Comparison of ENCODE assay signal across 8 mouse cellular contexts in genomic region chr1:172203566-172203965, GRCm38 (mm10). TPM values are rescaled to one million over a fixed set of nuclear protein-coding genes. Genes with fewer than 3 reads are reported as not detected.
DNase-seq lines count a peak whose midpoint lies in the region; ATAC-seq and TF ChIP-seq lines count a peak whose summit lies in the region.

No protein-coding gene starts in this region.

- DNase-seq in cerebellum, adult 2 months = peak in 1 of 2 experiments; percentile 53
- no peak for DNase-seq in cerebellum, adult 11-12 months
- no peak for DNase-seq in urinary bladder, postnatal 36 days (ENCODE audit: low spot score in 2 of 2)
- no peak for DNase-seq in right cerebral cortex, postnatal 36 days (ENCODE audit: low spot score in 2 of 2)
- no peak for DNase-seq in adrenal gland, postnatal 10 days

- no peaks in the 10 kb centered on the region for H3K9me3 ChIP-seq in heart, embryonic 14.5 days (ENCODE audit: control insufficient read depth, low read length)
- no peaks in the 10 kb centered on the region for H3K9me3 ChIP-seq in limb, embryonic 15.5 days

- H3K9ac ChIP-seq in heart, embryonic 14.5 days (ENCODE audit: low read length) = peak overlapping the region; percentile 42
- no peak overlapping the region for H3K9ac ChIP-seq in limb, embryonic 15.5 days

- peak overlapping the region; percentile 100 for H3K27ac ChIP-seq in cerebellum, adult 2 months (ENCODE audit: insufficient read depth, low read length)
- H3K27ac ChIP-seq in brown adipose tissue, adult 24 weeks (replicated peaks; ENCODE audit: low read depth, low read length) = peak overlapping the region; percentile 91
- peak overlapping the region; percentile 57 to 92 for H3K27ac ChIP-seq in heart, embryonic 14.5 days (replicated peaks in 1 of 2; ENCODE audit: control insufficient read depth in 1 of 2, insufficient read depth in 1 of 2, low read depth in 2 of 2, low read length in 2 of 2)
- peak overlapping the region; percentile 76 for H3K27ac ChIP-seq in limb, embryonic 15.5 days

- peaks cover 50% of the 10 kb centered on the region for H3K4me1 ChIP-seq in cerebellum, adult 2 months (ENCODE audit: control insufficient read depth, insufficient read depth, low read length)
- peaks cover 17% of the 10 kb centered on the region for H3K4me1 ChIP-seq in brown adipose tissue, adult 24 weeks (ENCODE audit: control insufficient read depth, insufficient read depth, insufficient read length, low read length)
- peaks cover 50 to 69% of the 10 kb centered on the region in 2 experiments for H3K4me1 ChIP-seq in heart, embryonic 14.5 days (ENCODE audit: control insufficient read depth in 2 of 2, insufficient read depth in 2 of 2, low read length in 2 of 2)
- peaks cover 70% of the 10 kb centered on the region for H3K4me1 ChIP-seq in limb, embryonic 15.5 days

- no peak for ATAC-seq in heart, embryonic 14.5 days (ENCODE audit: insufficient number of reproducible peaks, insufficient read depth, low FRiP score, low read depth)
- ATAC-seq in limb, embryonic 15.5 days (ENCODE audit: insufficient number of reproducible peaks, low FRiP score, low TSS enrichment, low read depth) = no peak

- H3K27me3 ChIP-seq in cerebellum, adult 2 months (ENCODE audit: control insufficient read depth, insufficient read depth, low read length) = no peaks in the 10 kb centered on the region
- no peaks in the 10 kb centered on the region for H3K27me3 ChIP-seq in heart, embryonic 14.5 days (ENCODE audit: control insufficient read depth, insufficient read depth, low read length)
- no peaks in the 10 kb centered on the region for H3K27me3 ChIP-seq in limb, embryonic 15.5 days

- TF ChIP-seq POLR2A in cerebellum, adult 2 months (IDR thresholded peaks at IDR 0.05; ENCODE audit: borderline replicate concordance, insufficient read depth, low read length) = no peak

- peaks cover 35% of the 10 kb centered on the region for H3K36me3 ChIP-seq in heart, embryonic 14.5 days (ENCODE audit: control insufficient read depth, insufficient read depth, low read length)
- H3K36me3 ChIP-seq in limb, embryonic 15.5 days = peaks cover 33% of the 10 kb centered on the region

- no peak for TF ChIP-seq CTCF in cerebellum, adult 2 months (IDR thresholded peaks at IDR 0.05; ENCODE audit: borderline replicate concordance, insufficient read depth, low read depth, low read length)

- WGBS in cerebellum, adult 2 months = 0% methylated on average over 4 of the region's 4 CpGs
- 21% methylated on average over 4 of the region's 4 CpGs for WGBS in heart, embryonic 14.5 days
- WGBS in limb, embryonic 15.5 days = 13% methylated on average over 4 of the region's 4 CpGs

- peak overlapping the region; percentile 72 for H3K4me2 ChIP-seq in heart, embryonic 14.5 days (ENCODE audit: low read length)
- no peak overlapping the region for H3K4me2 ChIP-seq in limb, embryonic 15.5 days

- peak overlapping the region; percentile 39 for H3K4me3 ChIP-seq in cerebellum, adult 2 months (replicated peaks; ENCODE audit: insufficient read depth, low read depth, low read length)
- H3K4me3 ChIP-seq in brown adipose tissue, adult 24 weeks (ENCODE audit: insufficient read depth, low read depth, low read length) = peak overlapping the region; percentile 13; the same call in 1 of the 2 replicates
- H3K4me3 ChIP-seq in heart, embryonic 14.5 days (ENCODE audit: control insufficient read depth in 1 of 2, insufficient read depth in 1 of 2, low read depth in 1 of 2, low read length in 2 of 2) = no peak overlapping the region
- no peak overlapping the region for H3K4me3 ChIP-seq in limb, embryonic 15.5 days

RNA-seq across cellular contexts. Expression of gene Pea15a, which starts 3.0 kb away (rescaled TPM):
- polyA plus RNA-seq in cerebellum, adult 2 months (2012; rRNA removed) = 562 and 572 TPM in 2 replicates
- polyA plus RNA-seq in brown adipose tissue, adult 24 weeks (2012; ENCODE audit: insufficient read depth, insufficient read length, missing spikeins) = 41.7 and 43.8 TPM in 2 replicates
- polyA plus RNA-seq in heart, embryonic 14.5 days (2014; fragmentation: Nextera tagmentation; extraction: Ambion mirVana) = 160 and 166 TPM in 2 replicates
- polyA plus RNA-seq in limb, embryonic 15.5 days (2015; fragmentation: Nextera tagmentation; extraction: Ambion mirVana) = 136 and 153 TPM in 2 replicates
- total RNA-seq in adrenal gland, postnatal 10 days (2021) = 10 to 100 TPM; 65.7 to 80.4 TPM

RNA-seq across cellular contexts. Expression of gene Casq1, which starts 16.1 kb away (rescaled TPM):
- 3.8 and 3.9 TPM in 2 replicates for polyA plus RNA-seq in cerebellum, adult 2 months (2012; rRNA removed)
- 29.6 and 47.6 TPM in 2 replicates for polyA plus RNA-seq in brown adipose tissue, adult 24 weeks (2012; ENCODE audit: insufficient read depth, insufficient read length, missing spikeins)
- polyA plus RNA-seq in heart, embryonic 14.5 days (2014; fragmentation: Nextera tagmentation; extraction: Ambion mirVana) = 138 and 148 TPM in 2 replicates
- 18.0 and 55.9 TPM in 2 replicates for polyA plus RNA-seq in limb, embryonic 15.5 days (2015; fragmentation: Nextera tagmentation; extraction: Ambion mirVana)
- 100 to 1,000 TPM in 1 of 2 experiments, 10 to 100 TPM in 1; 63.5 to 189 TPM for total RNA-seq in adrenal gland, postnatal 10 days (2021)

RNA-seq across cellular contexts. Expression of gene Atp1a4, which starts 54.6 kb away (rescaled TPM):
- polyA plus RNA-seq in cerebellum, adult 2 months (2012; rRNA removed) = 0.03 TPM in 1 of 2 replicates, not detected in the other
- polyA plus RNA-seq in brown adipose tissue, adult 24 weeks (2012; ENCODE audit: insufficient read depth, insufficient read length, missing spikeins) = not detected in 2 replicates
- 0.23 and 0.26 TPM in 2 replicates for polyA plus RNA-seq in heart, embryonic 14.5 days (2014; fragmentation: Nextera tagmentation; extraction: Ambion mirVana)
- polyA plus RNA-seq in limb, embryonic 15.5 days (2015; fragmentation: Nextera tagmentation; extraction: Ambion mirVana) = not detected in 2 replicates
- total RNA-seq in adrenal gland, postnatal 10 days (2021) = under 1 TPM; 0.24 to 0.30 TPM

RNA-seq across cellular contexts. Expression of gene Dcaf8, which starts 55.7 kb away (rescaled TPM):
- 118 and 121 TPM in 2 replicates for polyA plus RNA-seq in cerebellum, adult 2 months (2012; rRNA removed)
- 49.0 and 61.8 TPM in 2 replicates for polyA plus RNA-seq in brown adipose tissue, adult 24 weeks (2012; ENCODE audit: insufficient read depth, insufficient read length, missing spikeins)
- polyA plus RNA-seq in heart, embryonic 14.5 days (2014; fragmentation: Nextera tagmentation; extraction: Ambion mirVana) = 101 and 104 TPM in 2 replicates
- polyA plus RNA-seq in limb, embryonic 15.5 days (2015; fragmentation: Nextera tagmentation; extraction: Ambion mirVana) = 134 and 143 TPM in 2 replicates
- 100 to 1,000 TPM; 114 to 153 TPM for total RNA-seq in adrenal gland, postnatal 10 days (2021)

RNA-seq across cellular contexts. Expression of gene Igsf8, which starts 57.9 kb away (rescaled TPM):
- 254 and 269 TPM in 2 replicates for polyA plus RNA-seq in cerebellum, adult 2 months (2012; rRNA removed)
- polyA plus RNA-seq in brown adipose tissue, adult 24 weeks (2012; ENCODE audit: insufficient read depth, insufficient read length, missing spikeins) = 4.3 and 10.5 TPM in 2 replicates
- 20.7 and 24.7 TPM in 2 replicates for polyA plus RNA-seq in heart, embryonic 14.5 days (2014; fragmentation: Nextera tagmentation; extraction: Ambion mirVana)
- 51.4 and 62.7 TPM in 2 replicates for polyA plus RNA-seq in limb, embryonic 15.5 days (2015; fragmentation: Nextera tagmentation; extraction: Ambion mirVana)
- total RNA-seq in adrenal gland, postnatal 10 days (2021) = 10 to 100 TPM; 26.5 to 32.3 TPM

Comparison
In these comparisons a context has a peak if more than half of its experiments do, and no peak if none do; other contexts are left out.
1. H3K4me3 ChIP-seq: peak in cerebellum, adult 2 months (single experiment) and brown adipose tissue, adult 24 weeks (single experiment); none in heart, embryonic 14.5 days (0 of 2) and limb, embryonic 15.5 days (single experiment).
2. Peak in every context shown above with its lines, with median percentiles within 50 percentile points of each other: H3K27ac ChIP-seq.